Mouse (Mus musculus) intestine, postnatal 0 days (tissue): ENCODE measurements around the gene Bglap. TPM values are rescaled to one million over a fixed set of nuclear protein-coding genes. Genes with fewer than 3 reads are reported as not detected.
A peak's percentile ranks its signal among the peaks of the same experiment; 100 is the strongest.
"Not testable (repeated sequence)": the region's sequence is repeated elsewhere in the genome, so short reads cannot be mapped to it uniquely, and the experiment has no call there.

Source experiments
- ATAC-seq: fragments of 200-750 bp; cut with Nextera tagmentation; 2 replicates; pipeline ENCODE4 v1.8.0; 2017; ENCODE audit warnings: mild to moderate bottlenecking, moderate TSS enrichment, moderate library complexity
- H3K27ac ChIP-seq: fragments of 300-500 bp; sonication (generic); 2 replicates; pipeline ENCODE4 v1.5.1; 2014; ENCODE audit warnings: mild to moderate bottlenecking, low read depth, low read length, moderate library complexity
- H3K27me3 ChIP-seq: fragments of 300-500 bp; sonication (generic); replicated peaks from 2 replicates; pipeline ENCODE4 v1.6.1; 2014; ENCODE audit warnings: low read length, mixed read lengths; ENCODE audit not compliant: control insufficient read depth, insufficient read depth
- H3K36me3 ChIP-seq: fragments of 300-500 bp; sonication (generic); 2 replicates; pipeline ENCODE4 v1.6.1; 2014; ENCODE audit warnings: mild to moderate bottlenecking, moderate library complexity; ENCODE audit not compliant: control insufficient read depth, insufficient read depth
- H3K4me1 ChIP-seq: fragments of 300-500 bp; sonication (generic); replicated peaks from 2 replicates; pipeline ENCODE4 v1.6.1; 2014; ENCODE audit warnings: antibody characterized with exemption, low read length, mixed read lengths; ENCODE audit not compliant: control insufficient read depth, insufficient read depth
- H3K4me2 ChIP-seq: fragments of 300-500 bp; sonication (generic); replicated peaks from 2 replicates; pipeline ENCODE4 v1.6.1; 2014; ENCODE audit warnings: low read depth, mild to moderate bottlenecking, moderate library complexity
- H3K4me3 ChIP-seq: fragments of 300-500 bp; sonication (generic); 2 replicates; pipeline ENCODE4 v1.5.1; 2014; ENCODE audit warnings: low read depth, low read length
- H3K9ac ChIP-seq: fragments of 300-500 bp; sonication (generic); 2 replicates; pipeline ENCODE4 v1.6.1; 2014; ENCODE audit warnings: mild to moderate bottlenecking, low read depth, low read length
- H3K9me3 ChIP-seq: fragments of 300-500 bp; sonication (generic); 2 replicates; pipeline ENCODE4 v1.6.1; 2016; ENCODE audit warnings: mixed run types; ENCODE audit not compliant: control insufficient read depth
- CTCF ChIP-seq: sonication (generic); IDR thresholded peaks from 2 replicates; pipeline ENCODE4 v1.5.1; 2016; ENCODE audit warnings: low read depth, mild to moderate bottlenecking, control low read depth, antibody characterized with exemption, moderate library complexity
- WGBS: fragments of 180-500 bp; shearing (Covaris S2); extraction: QIAGEN DNeasy Blood & Tissue Kit; methylation state at CpG from one replicate; pipeline ENCODE4 v1.1.7; 2014; 5-methylcytosine and 5-hydroxymethylcytosine counted together
- polyA plus RNA-seq: library from polyadenylated mRNA; unstranded; fragments of >200 nt; fragmentation: Nextera tagmentation; extraction: Ambion mirVana; gene quantifications from 2 replicates; pipeline ENCODE4 v1.2.1, GENCODE M21; 2015

The Bglap gene
- polyA plus RNA-seq, 1 experiment from 2014 or later: not detected

- not testable (repeated sequence) for H3K36me3 ChIP-seq, H3K27me3 ChIP-seq, H3K27ac ChIP-seq, H3K4me3 ChIP-seq, H3K4me1 ChIP-seq, H3K9ac ChIP-seq, H3K9me3 ChIP-seq
- H3K4me2 ChIP-seq: peak overlapping the region; percentile 44
- ATAC-seq: peak; percentile 77
- WGBS: 10% methylated on average over 16 of the region's 19 CpGs
Observed at GRCm38 (mm10) chr3:88375750-88376626, 8.3 kb downstream of the Bglap start.

GRCm38 (mm10) chr3:88372643-88373042 is 11.6 kb downstream of the Bglap start, which contains the start of gene Bglap3:
TSS of gene Bglap3 (minus strand) at chr3:88372743.
- not testable (repeated sequence) for H3K9me3 ChIP-seq, ATAC-seq, H3K27ac ChIP-seq, H3K4me2 ChIP-seq, H3K4me1 ChIP-seq, H3K27me3 ChIP-seq, H3K9ac ChIP-seq, H3K36me3 ChIP-seq, H3K4me3 ChIP-seq
- WGBS: 88% methylated on average over 9 of the region's 9 CpGs

GRCm38 (mm10) chr3:88368511-88368910 is 15.8 kb downstream of the Bglap start:
- H3K9me3 ChIP-seq, H3K4me3 ChIP-seq, H3K4me2 ChIP-seq, ATAC-seq, H3K27ac ChIP-seq, H3K9ac ChIP-seq, H3K36me3 ChIP-seq, H3K4me1 ChIP-seq: not testable (repeated sequence)
- H3K27me3 ChIP-seq: peaks cover 21% of the 10 kb centered on the region
- WGBS: 87% methylated on average over 7 of the region's 7 CpGs

GRCm38 (mm10) chr3:88367517-88367916 is 16.7 kb downstream of the Bglap start:
- H3K36me3 ChIP-seq, H3K27ac ChIP-seq, ATAC-seq, H3K9me3 ChIP-seq, H3K9ac ChIP-seq, H3K4me1 ChIP-seq, H3K4me3 ChIP-seq: not testable (repeated sequence)
- Histone ChIP-seq H3K27me3 (peaks cover 21% of the 10 kb centered on the region), H3K4me2 (peak overlapping the region; percentile 48; the same call in 1 of the 2 replicates)
- 42% methylated on average over 3 of the region's 7 CpGs for WGBS

- 6% methylated on average over 19 of the region's 22 CpGs for WGBS
- peak overlapping the region; percentile 48 for H3K4me2 ChIP-seq
- H3K4me1 ChIP-seq, H3K36me3 ChIP-seq, H3K9me3 ChIP-seq, H3K4me3 ChIP-seq, H3K9ac ChIP-seq, H3K27ac ChIP-seq: not testable (repeated sequence)
- ATAC-seq: peak; percentile 56
- H3K27me3 ChIP-seq: peaks cover 21% of the 10 kb centered on the region
Observed at GRCm38 (mm10) chr3:88366830-88367428, 17.3 kb downstream of the Bglap start.

GRCm38 (mm10) chr3:88365705-88366361 is 18.4 kb downstream of the Bglap start:
- no peak overlapping the region for H3K27ac ChIP-seq
- TF ChIP-seq CTCF: peak; percentile 12; the same call in 1 of the 2 replicates
- 51% methylated on average over 34 of the region's 34 CpGs for WGBS
- H3K4me3 ChIP-seq: no peak overlapping the region
- H3K4me1 ChIP-seq: no peaks in the 10 kb centered on the region
- H3K4me2 ChIP-seq: no peak overlapping the region
- no peak for ATAC-seq
- H3K27me3 ChIP-seq: peaks cover 21% of the 10 kb centered on the region
- 0 out of 2 replicates have a peak, but pooled peaks cover 5% of the 10 kb centered on the region for H3K9me3 ChIP-seq
- peaks cover 18% of the 10 kb centered on the region for H3K36me3 ChIP-seq
- no peak overlapping the region for H3K9ac ChIP-seq
